Mouse (Mus musculus) thymus, postnatal 25 days (tissue): Measurements from ENCODE around the gene Tnfrsf18.

ENCODE experiments used
- DNase-seq: peaks from one replicate; pipeline ENCODE4 v3.0.0; 2022

The Tnfrsf18 gene

GRCm38 (mm10) chr4:156077499-156078301 lies 51.7 kb downstream of the Tnfrsf18 start:
- peak; percentile 84 for DNase-seq
